Comparison of ENCODE assay signal across 14 mouse cellular contexts in genomic region chr2:106895326-106896023, GRCm38 (mm10).
DNase-seq lines count a peak whose midpoint lies in the region; ATAC-seq and TF ChIP-seq lines count a peak whose summit lies in the region.
"Had no signal": no experiment of that assay in that cellular context is flagged by ENCODE, and none has a peak within 500 bp of the region (broad histone marks: within the 10 kb centered on the region; RNA-seq: fewer than 3 reads in every experiment).

No protein-coding gene starts in this region.

- no peaks in the 10 kb centered on the region for H3K36me3 ChIP-seq in stomach, embryonic 14.5 days (ENCODE audit: control insufficient read depth, insufficient read depth, low read length)
- no peaks in the 10 kb centered on the region for H3K36me3 ChIP-seq in stomach, postnatal 0 days (ENCODE audit: control insufficient read depth, insufficient read depth, low read length)
- H3K36me3 ChIP-seq in forebrain, embryonic 15.5 days = no peaks in the 10 kb centered on the region
- H3K36me3 ChIP-seq in midbrain, embryonic 11.5 days (ENCODE audit: control insufficient read depth, insufficient read depth, low read length) = no peaks in the 10 kb centered on the region
- H3K36me3 ChIP-seq in liver, embryonic 12.5 days = no peaks in the 10 kb centered on the region
- H3K36me3 ChIP-seq: G1E; heart, embryonic 13.5 days; lung, embryonic 15.5 days had no signal

- H3K4me2 ChIP-seq in stomach, embryonic 14.5 days (replicated peaks; ENCODE audit: low read depth, low read length) = no peak overlapping the region
- no peak overlapping the region for H3K4me2 ChIP-seq in stomach, postnatal 0 days (replicated peaks; ENCODE audit: low read depth)
- H3K4me2 ChIP-seq in forebrain, embryonic 15.5 days (replicated peaks) = no peak overlapping the region
- H3K4me2 ChIP-seq in midbrain, embryonic 11.5 days = no peak overlapping the region
- no peak overlapping the region for H3K4me2 ChIP-seq in liver, embryonic 12.5 days
- H3K4me2 ChIP-seq: heart, embryonic 13.5 days; lung, embryonic 15.5 days had no signal

- H3K4me1 ChIP-seq in stomach, embryonic 14.5 days (ENCODE audit: control insufficient read depth, insufficient read depth, low read length) = no peaks in the 10 kb centered on the region
- H3K4me1 ChIP-seq in stomach, postnatal 0 days (replicated peaks; ENCODE audit: control insufficient read depth, insufficient read depth) = no peaks in the 10 kb centered on the region
- peaks cover 8% of the 10 kb centered on the region; the same call in 1 of the 2 replicates for H3K4me1 ChIP-seq in forebrain, embryonic 15.5 days
- H3K4me1 ChIP-seq in midbrain, embryonic 11.5 days (ENCODE audit: control insufficient read depth, insufficient read depth, low read length) = 0 out of 2 replicates have a peak, but pooled peaks cover 5% of the 10 kb centered on the region
- no peaks in the 10 kb centered on the region for H3K4me1 ChIP-seq in liver, embryonic 12.5 days
- H3K4me1 ChIP-seq: heart, embryonic 13.5 days; lung, embryonic 15.5 days had no signal

- H3K9me3 ChIP-seq in stomach, embryonic 14.5 days (ENCODE audit: control insufficient read depth, low read depth, low read length) = no peaks in the 10 kb centered on the region
- no peaks in the 10 kb centered on the region for H3K9me3 ChIP-seq in stomach, postnatal 0 days (ENCODE audit: control insufficient read depth, low read length)
- no peaks in the 10 kb centered on the region for H3K9me3 ChIP-seq in forebrain, embryonic 15.5 days
- no peaks in the 10 kb centered on the region for H3K9me3 ChIP-seq in midbrain, embryonic 11.5 days (ENCODE audit: control insufficient read depth, low read length)
- H3K9me3 ChIP-seq in liver, embryonic 12.5 days (replicated peaks) = no peaks in the 10 kb centered on the region
- H3K9me3 ChIP-seq: G1E; heart, embryonic 13.5 days; lung, embryonic 15.5 days had no signal

- DNase-seq in stomach, postnatal 0 days (ENCODE audit: low spot score) = no peak
- peak; percentile 90 for DNase-seq in midbrain, embryonic 11.5 days (ENCODE audit: low spot score, missing footprints)
- DNase-seq in frontal cortex, adult 2 months (ENCODE audit: extremely low spot score in 1 of 2, low spot score in 1 of 2) = no peak
- DNase-seq in right cerebral cortex, adult 18-20 months = no peak
- DNase-seq: embryo, embryonic 11 days; gastrocnemius, adult 2 months; kidney, adult 11 months had no signal

- TF ChIP-seq EP300 in stomach, postnatal 0 days (optimal IDR thresholded peaks at IDR 0.05) = no peak

- no peak overlapping the region for H3K9ac ChIP-seq in stomach, embryonic 14.5 days (replicated peaks; ENCODE audit: low read depth, low read length)
- H3K9ac ChIP-seq in stomach, postnatal 0 days (ENCODE audit: low read length) = no peak overlapping the region
- H3K9ac ChIP-seq in forebrain, embryonic 15.5 days (replicated peaks) = no peak overlapping the region
- H3K9ac ChIP-seq in midbrain, embryonic 11.5 days (ENCODE audit: low read length) = no peak overlapping the region
- H3K9ac ChIP-seq in liver, embryonic 12.5 days = no peak overlapping the region
- H3K9ac ChIP-seq: heart, embryonic 13.5 days; lung, embryonic 15.5 days had no signal

- no peaks in the 10 kb centered on the region for H3K27me3 ChIP-seq in stomach, embryonic 14.5 days (ENCODE audit: control insufficient read depth, insufficient read depth, low read length)
- H3K27me3 ChIP-seq in stomach, postnatal 0 days (ENCODE audit: control insufficient read depth, insufficient read depth, low read length) = no peaks in the 10 kb centered on the region
- H3K27me3 ChIP-seq in forebrain, embryonic 15.5 days = no peaks in the 10 kb centered on the region
- no peaks in the 10 kb centered on the region for H3K27me3 ChIP-seq in midbrain, embryonic 11.5 days (ENCODE audit: control insufficient read depth, insufficient read depth, low read length)
- H3K27me3 ChIP-seq in liver, embryonic 12.5 days (replicated peaks) = peaks cover 6% of the 10 kb centered on the region; the same call in 1 of the 2 replicates
- H3K27me3 ChIP-seq: heart, embryonic 13.5 days; lung, embryonic 15.5 days had no signal

- H3K4me3 ChIP-seq in stomach, embryonic 14.5 days (ENCODE audit: low read depth, low read length) = no peak overlapping the region
- no peak overlapping the region for H3K4me3 ChIP-seq in stomach, postnatal 0 days (ENCODE audit: low read depth, low read length)
- no peak overlapping the region for H3K4me3 ChIP-seq in forebrain, embryonic 15.5 days
- H3K4me3 ChIP-seq in midbrain, embryonic 11.5 days (ENCODE audit: low read depth, low read length) = no peak overlapping the region
- H3K4me3 ChIP-seq in liver, embryonic 12.5 days = no peak overlapping the region
- H3K4me3 ChIP-seq: gastrocnemius, adult 2 months; heart, embryonic 13.5 days; lung, embryonic 15.5 days had no signal

- ATAC-seq in stomach, embryonic 14.5 days (ENCODE audit: insufficient number of reproducible peaks, insufficient read depth, low FRiP score, low read depth) = 0 out of 2 replicates have a peak, but pooled peaks have one; percentile 28
- no peak; the same call in 1 of the 2 replicates for ATAC-seq in stomach, postnatal 0 days (ENCODE audit: low FRiP score, low TSS enrichment)
- peak; percentile 55 for ATAC-seq in forebrain, embryonic 15.5 days (replicated peaks)
- ATAC-seq in midbrain, embryonic 11.5 days (ENCODE audit: low FRiP score) = peak; percentile 89
- ATAC-seq in liver, embryonic 12.5 days = no peak
- ATAC-seq: activated CD4-positive, CD25-positive, alpha-beta regulatory T cell, adult 4 months had no signal

- 31% methylated on average over 11 of the region's 11 CpGs for WGBS in stomach, embryonic 14.5 days
- 39% methylated on average over 11 of the region's 11 CpGs for WGBS in stomach, postnatal 0 days
- 21% methylated on average over 11 of the region's 11 CpGs for WGBS in forebrain, embryonic 15.5 days
- WGBS in midbrain, embryonic 11.5 days = 17% methylated on average over 11 of the region's 11 CpGs
- WGBS in liver, embryonic 12.5 days (ENCODE audit: insufficient replicate concordance) = 21% methylated on average over 11 of the region's 11 CpGs

- TF ChIP-seq CTCF in stomach, postnatal 0 days (IDR thresholded peaks at IDR 0.05; ENCODE audit: low read depth) = no peak

- H3K27ac ChIP-seq in stomach, embryonic 14.5 days (ENCODE audit: low read length) = no peak overlapping the region
- H3K27ac ChIP-seq in stomach, postnatal 0 days (replicated peaks) = no peak overlapping the region
- H3K27ac ChIP-seq in forebrain, embryonic 15.5 days (replicated peaks) = no peak overlapping the region
- peak overlapping the region; percentile 0; the same call in 1 of the 2 replicates for H3K27ac ChIP-seq in midbrain, embryonic 11.5 days (ENCODE audit: low read depth, low read length)
- no peak overlapping the region for H3K27ac ChIP-seq in liver, embryonic 12.5 days
- H3K27ac ChIP-seq: gastrocnemius, adult 2 months; heart, embryonic 13.5 days; lung, embryonic 15.5 days had no signal

Comparison
In these comparisons a context has a peak if more than half of its experiments do, and no peak if none do; other contexts are left out.
1. ATAC-seq: peak in stomach, embryonic 14.5 days (single experiment), forebrain, embryonic 15.5 days (single experiment) and midbrain, embryonic 11.5 days (single experiment); none in stomach, postnatal 0 days (single experiment) and liver, embryonic 12.5 days (single experiment).